Mouse (Mus musculus) CH12.LX (cell line): ENCODE results near the gene Cx3cl1. TPM values are rescaled to one million over a fixed set of nuclear protein-coding genes. Genes with fewer than 3 reads are reported as not detected.

Experiments
- DNase-seq: peaks from one replicate; pipeline ENCODE4 v3.0.0-alpha.2; 2013; ENCODE audit errors: extremely low read depth
- H3K27ac ChIP-seq: 2 replicates; pipeline ENCODE4 v1.5.1; 2012; ENCODE audit warnings: low read depth, mild to moderate bottlenecking, control low read depth, moderate library complexity; ENCODE audit not compliant: insufficient read depth
- H3K27me3 ChIP-seq: replicated peaks from 2 replicates; pipeline ENCODE3; 2012; ENCODE audit warnings: inconsistent platforms
- H3K36me3 ChIP-seq, 2 experiments: replicated peaks in 1 of 2; 2 replicates each; pipeline versions ENCODE3 to v1.6.1; 2012; ENCODE audit warnings: inconsistent platforms in 1 of 2, low read length in 1 of 2, mild to moderate bottlenecking in 1 of 2, mixed read lengths in 1 of 2, moderate library complexity in 1 of 2; ENCODE audit not compliant: control insufficient read depth in 1 of 2, insufficient read depth in 1 of 2
- H3K4me1 ChIP-seq, 2 experiments: 2 replicates each; pipeline ENCODE4 v1.6.1; 2012; ENCODE audit warnings: inconsistent platforms in 1 of 2, moderate library complexity in 1 of 2; ENCODE audit not compliant: insufficient read depth in 2 of 2, control insufficient read depth in 1 of 2
- H3K4me2 ChIP-seq: 2 replicates; pipeline ENCODE4 v1.6.1; 2012; ENCODE audit warnings: low read depth, mild to moderate bottlenecking, control low read depth; ENCODE audit not compliant: poor library complexity, insufficient read depth, severe bottlenecking
- H3K4me3 ChIP-seq, 3 experiments: fragments of 150-350 bp in 1 of 3; sonication (generic) in 1 of 3; replicated peaks in 1 of 3; 2 replicates each; pipeline versions ENCODE3 to v1.5.1; 2011 to 2012; ENCODE audit warnings: low read depth in 2 of 3, low read length in 2 of 3, mild to moderate bottlenecking in 2 of 3, moderate library complexity in 2 of 3, control low read depth in 1 of 3, improper control_type of control experiment in 1 of 3, inconsistent platforms in 1 of 3, mixed read lengths in 1 of 3; ENCODE audit not compliant: poor library complexity in 1 of 3
- H3K79me2 ChIP-seq: replicated peaks from 2 replicates; pipeline ENCODE4 v1.6.1; 2012; ENCODE audit warnings: mild to moderate bottlenecking, moderate library complexity; ENCODE audit not compliant: control insufficient read depth, poor library complexity, insufficient read depth, severe bottlenecking; ENCODE audit errors: extremely low read depth
- H3K9ac ChIP-seq: 2 replicates; pipeline ENCODE4 v1.6.1; 2012; ENCODE audit warnings: low read depth, mild to moderate bottlenecking, control low read depth, moderate library complexity; ENCODE audit not compliant: insufficient read depth
- H3K9me3 ChIP-seq: replicated peaks from 2 replicates; pipeline ENCODE3; 2012; ENCODE audit warnings: low read length, inconsistent platforms, mixed read lengths
- BHLHE40 ChIP-seq: IDR thresholded peaks from 2 replicates; pipeline ENCODE4 v1.6.1; 2011; ENCODE audit warnings: mild to moderate bottlenecking, low read depth, low read length, improper control_type of control experiment
- CHD1 ChIP-seq: IDR thresholded peaks from 2 replicates; pipeline ENCODE4 v1.6.1; 2012; ENCODE audit warnings: low read depth, low read length, improper control_type of control experiment, inconsistent platforms
- CHD2 ChIP-seq: IDR thresholded peaks from 2 replicates; pipeline ENCODE4 v1.6.1; 2011; ENCODE audit warnings: low read length, improper control_type of control experiment
- ETS1 ChIP-seq: conservative IDR thresholded peaks from 2 replicates; pipeline ENCODE4 v1.6.1; 2012; ENCODE audit warnings: low read depth, mild to moderate bottlenecking, inconsistent platforms, low read length, improper control_type of control experiment, moderate library complexity
- HCFC1 ChIP-seq: IDR thresholded peaks from 2 replicates; pipeline ENCODE4 v1.6.1; 2012; ENCODE audit warnings: low read depth, mild to moderate bottlenecking, inconsistent platforms, low read length, improper control_type of control experiment
- IRF4 ChIP-seq: IDR thresholded peaks from 2 replicates; pipeline ENCODE4 v1.6.1; 2014; ENCODE audit warnings: low read depth, mild to moderate bottlenecking, inconsistent platforms, low read length, improper control_type of control experiment
- JUND ChIP-seq: conservative IDR thresholded peaks from 2 replicates; pipeline ENCODE4 v1.6.1; 2011; ENCODE audit warnings: low read depth, low read length, improper control_type of control experiment
- MAFK ChIP-seq: IDR thresholded peaks from 2 replicates; pipeline ENCODE4 v1.6.1; 2011; ENCODE audit warnings: low read length, improper control_type of control experiment; ENCODE audit not compliant: insufficient replicate concordance
- MAX ChIP-seq: IDR thresholded peaks from 2 replicates; pipeline ENCODE4 v1.6.1; 2011; ENCODE audit warnings: low read length, improper control_type of control experiment
- MYC ChIP-seq: IDR thresholded peaks from 2 replicates; pipeline ENCODE4 v1.6.1; 2011; ENCODE audit warnings: low read depth, mild to moderate bottlenecking, improper control_type of control experiment, low read length
- NELFE ChIP-seq: IDR thresholded peaks from 2 replicates; pipeline ENCODE4 v1.6.1; 2011; ENCODE audit warnings: low read depth, low read length, improper control_type of control experiment
- NRF1 ChIP-seq: IDR thresholded peaks from 2 replicates; pipeline ENCODE4 v1.6.1; 2014; ENCODE audit warnings: low read depth, mild to moderate bottlenecking, inconsistent platforms, low read length, improper control_type of control experiment, moderate library complexity
- POLR2A ChIP-seq: IDR thresholded peaks from 2 replicates; pipeline ENCODE4 v1.6.1; 2011; ENCODE audit warnings: low read depth, mild to moderate bottlenecking, improper control_type of control experiment, low read length
- POLR2AphosphoS2 ChIP-seq: IDR thresholded peaks from 2 replicates; pipeline ENCODE4 v1.6.1; 2011; ENCODE audit warnings: low read depth, low read length, improper control_type of control experiment
- SIN3A ChIP-seq: IDR thresholded peaks from 2 replicates; pipeline ENCODE4 v1.6.1; 2012; ENCODE audit warnings: low read length, improper control_type of control experiment, inconsistent platforms
- TBP ChIP-seq: conservative IDR thresholded peaks from 2 replicates; pipeline ENCODE4 v1.6.1; 2011; ENCODE audit warnings: low read depth, low read length, improper control_type of control experiment
- TCF12 ChIP-seq: IDR thresholded peaks from 2 replicates; pipeline ENCODE4 v1.6.1; 2014; ENCODE audit warnings: low read depth, mild to moderate bottlenecking, inconsistent platforms, low read length, improper control_type of control experiment
- ZKSCAN1 ChIP-seq: IDR thresholded peaks from 2 replicates; pipeline ENCODE4 v1.6.1; 2012; ENCODE audit warnings: low read depth, inconsistent platforms, low read length, improper control_type of control experiment, borderline replicate concordance
- dilution Hi-C: fragments of 300-500 bp; cut with MboI; formaldehyde crosslinking; loops from 2 replicates; pipeline ENCODE4 v1.14.3; 2020; ENCODE audit warnings: low sequenced_read_pairs; ENCODE audit not compliant: extremely low pct_unique_long_range_greater_than_20kb, extremely low pct_ligation_motif_present
- in situ Hi-C: fragments of 300-500 bp; cut with MboI; formaldehyde crosslinking; loops from 3 replicates; pipeline ENCODE4 v1.14.3; 2019; ENCODE audit warnings: low sequenced_read_pairs, low pct_ligation_motif_present, low pct_unique_long_range_greater_than_20kb, mixed read lengths
- polyA plus RNA-seq: library from polyadenylated mRNA; unstranded; fragments of >175 nt; gene quantifications from 2 replicates; pipeline ENCODE4 v1.2.1, GENCODE M21; 2012; ENCODE audit warnings: low read depth; ENCODE audit not compliant: insufficient read length
- total RNA-seq, 2 experiments: library from RNA; depleted of rRNA; stranded (reverse); fragments of 300-350 nt in 1 of 2; fragments of >200 nt in 1 of 2; gene quantifications; 2 replicates each; pipeline ENCODE4 v1.2.3; 2012 to 2014

Gene Cx3cl1
- total and polyA plus RNA-seq, 3 experiments = 0.19 to 4.2 (median 3.7) TPM

DNA sequence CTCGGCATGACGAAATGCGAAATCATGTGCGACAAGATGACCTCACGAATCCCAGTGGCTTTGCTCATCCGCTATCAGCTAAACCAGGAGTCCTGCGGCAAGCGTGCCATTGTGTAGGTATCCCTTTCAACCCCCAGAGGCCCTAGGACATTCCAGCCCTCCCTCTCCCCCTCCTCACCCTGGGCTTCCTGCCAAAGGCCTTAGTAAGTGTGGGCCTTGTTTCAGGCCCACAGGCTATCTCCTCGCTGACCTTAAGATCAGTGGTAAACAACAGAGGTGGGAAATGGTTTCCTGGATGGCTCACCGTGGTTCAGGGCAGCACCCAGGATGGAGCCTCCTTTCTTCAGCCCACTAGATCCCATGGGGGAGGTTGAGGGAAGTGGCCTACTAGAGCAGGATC is 6.2 kb downstream of the Cx3cl1 start:
- H3K4me2 ChIP-seq = peak overlapping the region; percentile 80
- peaks cover 21 to 66% of the 10 kb centered on the region in 2 experiments for H3K4me1 ChIP-seq
- H3K36me3 ChIP-seq = peaks cover 0 to 32% of the 10 kb centered on the region in 2 experiments
- dilution Hi-C loops (no loop called here), in situ Hi-C loops (no loop called here)
- no peak for DNase-seq
- peak overlapping the region; percentile 20 to 78 (median 41) for H3K4me3 ChIP-seq
- H3K9ac ChIP-seq = peak overlapping the region; percentile 72; the same call in 1 of the 2 replicates
- H3K9me3 ChIP-seq = no peaks in the 10 kb centered on the region
- peak overlapping the region; percentile 97 for H3K27ac ChIP-seq
- H3K79me2 ChIP-seq = peaks cover 2% of the 10 kb centered on the region; the same call in 1 of the 2 replicates
- H3K27me3 ChIP-seq = no peaks in the 10 kb centered on the region
- peak; percentile 59 for TF ChIP-seq BHLHE40
- TF ChIP-seq CHD2 = peak; percentile 46; the same call in 1 of the 2 replicates
- TF ChIP-seq MAX = 0 out of 2 replicates have a peak, but pooled peaks have one; percentile 9
- TF ChIP-seq HCFC1 = 0 out of 2 replicates have a peak, but pooled peaks have one; percentile 20
- no peak for TF ChIP-seq ZKSCAN1
- TF ChIP-seq NRF1 = no peak
- peak; percentile 72; the same call in 1 of the 2 replicates for TF ChIP-seq CHD1
- 0 out of 2 replicates have a peak, but pooled peaks have one; percentile 16 for TF ChIP-seq ETS1
- TF ChIP-seq SIN3A = 0 out of 2 replicates have a peak, but pooled peaks have one; percentile 22
- TF ChIP-seq IRF4 = 0 out of 2 replicates have a peak, but pooled peaks have one; percentile 18

DNA sequence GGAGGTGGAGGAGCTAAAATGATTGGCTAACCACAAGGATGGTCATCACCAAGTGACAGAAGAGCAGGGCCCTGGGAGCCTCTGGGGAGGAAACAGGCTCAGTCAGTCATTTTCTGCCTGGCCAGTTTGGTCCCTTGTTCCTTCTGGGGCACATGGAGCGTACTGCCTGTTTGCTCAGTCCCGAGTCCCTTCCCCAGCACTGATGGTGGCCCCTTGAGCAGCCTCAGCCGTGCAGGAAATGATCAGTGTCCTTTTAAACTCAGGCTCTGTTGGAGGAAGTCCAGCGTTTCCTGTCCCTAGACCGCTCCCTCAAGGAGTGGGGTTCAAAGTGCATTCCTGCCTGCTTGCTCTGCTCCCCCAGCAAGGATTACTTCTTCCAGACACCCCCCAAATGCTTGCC is 6.7 kb downstream of the Cx3cl1 start:
- peaks cover 0 to 27% of the 10 kb centered on the region in 2 experiments for H3K36me3 ChIP-seq
- no peaks in the 10 kb centered on the region for H3K27me3 ChIP-seq
- H3K9ac ChIP-seq = peak overlapping the region; percentile 72
- peak; percentile 89 for DNase-seq
- no peaks in the 10 kb centered on the region for H3K9me3 ChIP-seq
- peak overlapping the region; percentile 80 for H3K4me2 ChIP-seq
- peak overlapping the region; percentile 97 for H3K27ac ChIP-seq
- H3K4me1 ChIP-seq = peaks cover 21 to 67% of the 10 kb centered on the region in 2 experiments
- peaks cover 2% of the 10 kb centered on the region; the same call in 1 of the 2 replicates for H3K79me2 ChIP-seq
- dilution Hi-C loops = no loop called here
- peak overlapping the region; percentile 20 to 78 (median 41) for H3K4me3 ChIP-seq
- TF ChIP-seq TBP (peak; percentile 79; the same call in 1 of the 2 replicates), JUND (no peak), NELFE (peak; percentile 56; the same call in 1 of the 2 replicates), POLR2A (peak; percentile 81), MYC (peak; percentile 82; the same call in 1 of the 2 replicates), POLR2AphosphoS2 (no peak), TCF12 (peak; percentile 16; the same call in 1 of the 2 replicates), MAFK (no peak), NRF1 (no peak), IRF4 (0 out of 2 replicates have a peak, but pooled peaks have one; percentile 16), CHD1 (no peak)
- TF ChIP-seq, all 38 proteins: peak for 6
- in situ Hi-C loops = no loop called here
